Mouse (Mus musculus) embryonic facial prominence, embryonic 13.5 days (tissue): ENCODE measurements around the gene Cacfd1. TPM values are rescaled to one million over a fixed set of nuclear protein-coding genes. Genes with fewer than 3 reads are reported as not detected.
A peak's percentile ranks its signal among the peaks of the same experiment; 100 is the strongest.

Source experiments
- ATAC-seq: fragments of 200-750 bp; cut with Nextera tagmentation; 2 replicates; pipeline ENCODE4 v1.8.0; 2017; ENCODE audit warnings: low read depth; ENCODE audit not compliant: insufficient number of reproducible peaks, insufficient read depth, low FRiP score, low TSS enrichment
- H3K27ac ChIP-seq: fragments of 300-500 bp; sonication (generic); 2 replicates; pipeline ENCODE4 v1.5.1; 2015; ENCODE audit warnings: moderate library complexity, mild to moderate bottlenecking, inconsistent platforms
- H3K27me3 ChIP-seq: fragments of 300-500 bp; sonication (generic); 2 replicates; pipeline ENCODE4 v1.6.1; 2015; ENCODE audit warnings: mild to moderate bottlenecking, inconsistent platforms
- H3K36me3 ChIP-seq: fragments of 300-500 bp; sonication (generic); 2 replicates; pipeline ENCODE4 v1.6.1; 2015; ENCODE audit warnings: mild to moderate bottlenecking, inconsistent platforms
- H3K4me1 ChIP-seq: fragments of 300-500 bp; sonication (generic); 2 replicates; pipeline ENCODE4 v1.6.1; 2015; ENCODE audit warnings: inconsistent platforms
- H3K4me2 ChIP-seq: fragments of 300-500 bp; sonication (generic); 2 replicates; pipeline ENCODE4 v1.6.1; 2015; ENCODE audit warnings: moderate library complexity, mild to moderate bottlenecking, inconsistent platforms
- H3K4me3 ChIP-seq: fragments of 300-500 bp; sonication (generic); 2 replicates; pipeline ENCODE4 v1.5.1; 2015; ENCODE audit warnings: mild to moderate bottlenecking, inconsistent platforms
- H3K9ac ChIP-seq: fragments of 300-500 bp; sonication (generic); 2 replicates; pipeline ENCODE4 v1.6.1; 2015; ENCODE audit warnings: mild to moderate bottlenecking, inconsistent platforms
- H3K9me3 ChIP-seq: fragments of 300-500 bp; sonication (generic); 2 replicates; pipeline ENCODE4 v1.6.1; 2016; ENCODE audit warnings: inconsistent platforms
- WGBS: fragments of 180-500 bp; shearing (Covaris S2); methylation state at CpG from one replicate; pipeline ENCODE4 v1.1.7; 2015; ENCODE audit warnings: mixed read lengths; 5-methylcytosine and 5-hydroxymethylcytosine counted together
- polyA plus RNA-seq: library from polyadenylated mRNA; unstranded; fragments of >200 nt; fragmentation: Nextera tagmentation; extraction: Ambion mirVana; gene quantifications from 2 replicates; pipeline ENCODE4 v1.2.1, GENCODE M21; 2015

The Cacfd1 gene
- polyA plus RNA-seq, 1 experiment from 2014 or later: 80.0 TPM

- 2% methylated on average over 38 of the region's 38 CpGs for WGBS
- Histone ChIP-seq H3K4me1 (peaks cover 8% of the 10 kb centered on the region; the same call in 1 of the 2 replicates), H3K4me2 (peak within 1 kb of the TSS; percentile 66), H3K27me3 (peaks cover 14% of the 10 kb centered on the region), H3K36me3 (no peaks in the 10 kb centered on the region), H3K9ac (peak within 1 kb of the TSS; percentile 51), H3K9me3 (no peaks in the 10 kb centered on the region), H3K4me3 (peak within 1 kb of the TSS; percentile 32), H3K27ac (no peak within 1 kb of the TSS)
- ATAC-seq: peak; percentile 90
These were observed 18.1 kb downstream of the Cacfd1 start, which contains the start of gene Slc2a6 for GRCm38 (mm10) chr2:27027618-27028436. Gene Slc2a6, minus strand, starts transcription at chr2:27027998.

- Histone ChIP-seq H3K4me3 (no peak overlapping the region), H3K27me3 (peaks cover 14% of the 10 kb centered on the region), H3K9me3 (no peaks in the 10 kb centered on the region), H3K36me3 (no peaks in the 10 kb centered on the region), H3K9ac (no peak overlapping the region), H3K27ac (no peak overlapping the region), H3K4me1 (peaks cover 8% of the 10 kb centered on the region; the same call in 1 of the 2 replicates), H3K4me2 (peak overlapping the region; percentile 66)
- ATAC-seq: no peak
- WGBS: 67% methylated on average over 4 of the region's 4 CpGs
These were observed 18.8 kb downstream of the Cacfd1 start for GRCm38 (mm10) chr2:27028437-27029015.

- no peak for ATAC-seq
- no peak overlapping the region for H3K4me2 ChIP-seq
- no peaks in the 10 kb centered on the region for H3K9me3 ChIP-seq
- 74% methylated on average over 2 of the region's 2 CpGs for WGBS
- peaks cover 11% of the 10 kb centered on the region; the same call in 1 of the 2 replicates for H3K4me1 ChIP-seq
- H3K36me3 ChIP-seq: no peaks in the 10 kb centered on the region
- H3K9ac ChIP-seq: no peak overlapping the region
- H3K4me3 ChIP-seq: no peak overlapping the region
- peaks cover 10% of the 10 kb centered on the region for H3K27me3 ChIP-seq
- H3K27ac ChIP-seq: no peak overlapping the region
These were observed 22.6 kb downstream of the Cacfd1 start for GRCm38 (mm10) chr2:27032361-27032760.

GRCm38 (mm10) chr2:27036003-27036402 lies 26.3 kb downstream of the Cacfd1 start:
- WGBS: 70% methylated on average over 3 of the region's 3 CpGs
- peaks cover 10% of the 10 kb centered on the region; the same call in 1 of the 2 replicates for H3K4me1 ChIP-seq

GRCm38 (mm10) chr2:27037008-27037407 lies 27.3 kb downstream of the Cacfd1 start:
- Histone ChIP-seq H3K9me3 (no peaks in the 10 kb centered on the region), H3K4me3 (no peak overlapping the region), H3K27me3 (no peaks in the 10 kb centered on the region), H3K4me2 (no peak overlapping the region), H3K9ac (0 out of 2 replicates have a peak overlapping the region, but pooled peaks have one; percentile 36), H3K36me3 (no peaks in the 10 kb centered on the region), H3K27ac (no peak overlapping the region), H3K4me1 (peaks cover 10% of the 10 kb centered on the region; the same call in 1 of the 2 replicates)
- 0 out of 2 replicates have a peak, but pooled peaks have one; percentile 53 for ATAC-seq
- WGBS: 63% methylated on average over 4 of the region's 4 CpGs

More at GRCm38 (mm10) chr2:27036003-27036402, 26.3 kb downstream of the Cacfd1 start:
- Histone ChIP-seq H3K27me3 (no peaks in the 10 kb centered on the region), H3K9me3 (no peaks in the 10 kb centered on the region), H3K4me2 (no peak overlapping the region), H3K9ac (no peak overlapping the region), H3K4me3 (no peak overlapping the region), H3K36me3 (no peaks in the 10 kb centered on the region), H3K27ac (no peak overlapping the region)
- no peak for ATAC-seq

GRCm38 (mm10) chr2:27038596-27038995 lies 28.9 kb downstream of the Cacfd1 start:
- WGBS: 2% methylated on average over 3 of the region's 3 CpGs
- H3K9ac ChIP-seq: no peak overlapping the region; the same call in 1 of the 2 replicates
- ATAC-seq: no peak

GRCm38 (mm10) chr2:27039286-27039685 lies 29.6 kb downstream of the Cacfd1 start:
- H3K4me2 ChIP-seq: no peak overlapping the region
- H3K27me3 ChIP-seq: no peaks in the 10 kb centered on the region
- H3K27ac ChIP-seq: no peak overlapping the region
- H3K36me3 ChIP-seq: no peaks in the 10 kb centered on the region
- no peaks in the 10 kb centered on the region for H3K9me3 ChIP-seq
- no peak for ATAC-seq
- H3K9ac ChIP-seq: no peak overlapping the region; the same call in 1 of the 2 replicates
- WGBS: 3% methylated on average over 1 of the region's 1 CpGs
- H3K4me3 ChIP-seq: no peak overlapping the region
- H3K4me1 ChIP-seq: peaks cover 10% of the 10 kb centered on the region; the same call in 1 of the 2 replicates

More at GRCm38 (mm10) chr2:27038596-27038995, 28.9 kb downstream of the Cacfd1 start:
- Histone ChIP-seq H3K4me1 (peaks cover 10% of the 10 kb centered on the region; the same call in 1 of the 2 replicates), H3K9me3 (no peaks in the 10 kb centered on the region), H3K4me2 (no peak overlapping the region), H3K36me3 (no peaks in the 10 kb centered on the region), H3K4me3 (no peak overlapping the region), H3K27ac (no peak overlapping the region), H3K27me3 (no peaks in the 10 kb centered on the region)

GRCm38 (mm10) chr2:27042131-27042844 lies 32.6 kb downstream of the Cacfd1 start:
- Histone ChIP-seq H3K4me2 (no peak overlapping the region), H3K9ac (no peak overlapping the region), H3K4me1 (peaks cover 7% of the 10 kb centered on the region; the same call in 1 of the 2 replicates), H3K27me3 (no peaks in the 10 kb centered on the region), H3K36me3 (no peaks in the 10 kb centered on the region), H3K4me3 (no peak overlapping the region), H3K9me3 (no peaks in the 10 kb centered on the region), H3K27ac (no peak overlapping the region)
- 58% methylated on average over 8 of the region's 8 CpGs for WGBS
- no peak for ATAC-seq

- H3K4me2 ChIP-seq: no peak overlapping the region
- H3K27me3 ChIP-seq: no peaks in the 10 kb centered on the region
- H3K36me3 ChIP-seq: no peaks in the 10 kb centered on the region
- no peaks in the 10 kb centered on the region for H3K9me3 ChIP-seq
- no peak overlapping the region for H3K4me3 ChIP-seq
- peak; percentile 68; the same call in 1 of the 2 replicates for ATAC-seq
- H3K27ac ChIP-seq: no peak overlapping the region
- peaks cover 4% of the 10 kb centered on the region; the same call in 1 of the 2 replicates for H3K4me1 ChIP-seq
- no peak overlapping the region for H3K9ac ChIP-seq
- 23% methylated on average over 3 of the region's 3 CpGs for WGBS
These were observed 33.7 kb downstream of the Cacfd1 start for GRCm38 (mm10) chr2:27043461-27043860.

GRCm38 (mm10) chr2:27044166-27044565 lies 34.4 kb downstream of the Cacfd1 start:
- H3K9ac ChIP-seq: no peak overlapping the region
- H3K9me3 ChIP-seq: no peaks in the 10 kb centered on the region
- H3K27ac ChIP-seq: no peak overlapping the region
- H3K4me1 ChIP-seq: peaks cover under 1% of the 10 kb centered on the region; the same call in 1 of the 2 replicates
- H3K4me3 ChIP-seq: no peak overlapping the region
- no peaks in the 10 kb centered on the region for H3K36me3 ChIP-seq
- no peak for ATAC-seq
- WGBS: 84% methylated on average over 4 of the region's 4 CpGs
- H3K27me3 ChIP-seq: no peaks in the 10 kb centered on the region
- no peak overlapping the region for H3K4me2 ChIP-seq

- ATAC-seq: no peak
- Histone ChIP-seq H3K36me3 (no peaks in the 10 kb centered on the region), H3K9ac (no peak overlapping the region), H3K4me1 (no peaks in the 10 kb centered on the region), H3K4me3 (no peak overlapping the region), H3K27ac (no peak overlapping the region), H3K9me3 (no peaks in the 10 kb centered on the region), H3K4me2 (no peak overlapping the region), H3K27me3 (no peaks in the 10 kb centered on the region)
- 83% methylated on average over 3 of the region's 3 CpGs for WGBS
These were observed 34.9 kb downstream of the Cacfd1 start for GRCm38 (mm10) chr2:27044641-27045040.
